In genomic region chr17:79658452-79658851, GRCm38 (mm10) we compare ENCODE assay signal across 12 mouse cellular contexts. TPM values are rescaled to one million over a fixed set of nuclear protein-coding genes. Genes with fewer than 3 reads are reported as not detected.
"Had no signal": no experiment of that assay in that cellular context is flagged by ENCODE, and none has a peak within 500 bp of the region (broad histone marks: within the 10 kb centered on the region; RNA-seq: fewer than 3 reads in every experiment).

No protein-coding gene starts in this region.

- H3K4me2 ChIP-seq: midbrain, embryonic 11.5 days had no signal

- H3K27ac ChIP-seq: kidney, postnatal 0 days had no signal

- DNase-seq: kidney, adult 2 months; kidney, postnatal 25 days; lung, adult 2 months; lung, postnatal 14 days; lung, postnatal 4 days; midbrain, embryonic 14.5 days; thymus, adult 18-20 months; thymus, postnatal 36 days had no signal

RNA-seq across cellular contexts. Expression of gene Cyp1b1, which starts 56.4 kb away (rescaled TPM):
- total RNA-seq: megakaryocyte progenitor cell, adult 5-6 weeks; megakaryocyte-erythroid progenitor cell, adult 5-6 weeks had no signal
